Mouse (Mus musculus): ENCODE measurements around the gene Rbpj. TPM values are rescaled to one million over a fixed set of nuclear protein-coding genes. Genes with fewer than 3 reads are reported as not detected.
"Not testable (repeated sequence)": the region's sequence is repeated elsewhere in the genome, so short reads cannot be mapped to it uniquely, and the experiment has no call there.

Gene Rbpj
- polyA plus RNA-seq, 1 experiment from 2014 or later = 63.0 TPM

GRCm38 (mm10) chr5:53550329-53550728 is 84.4 kb downstream of the Rbpj start:
- not testable (repeated sequence) for H3K36me3 ChIP-seq (ENCODE audit: control insufficient read depth, insufficient read depth, low read length); H3K27ac ChIP-seq (ENCODE audit: low read depth, low read length); H3K4me3 ChIP-seq (ENCODE audit: low read depth, low read length); ATAC-seq (ENCODE audit: low FRiP score); DNase-seq (ENCODE audit: low spot score, missing footprints); H3K4me1 ChIP-seq (ENCODE audit: control insufficient read depth, insufficient read depth, low read length); H3K9ac ChIP-seq (ENCODE audit: low read length); H3K9me3 ChIP-seq (ENCODE audit: control insufficient read depth, low read length); H3K27me3 ChIP-seq (ENCODE audit: control insufficient read depth, insufficient read depth, low read length); H3K4me2 ChIP-seq
- WGBS = 100% methylated on average over 1 of the region's 1 CpGs

GRCm38 (mm10) chr5:53551394-53551793 is 85.4 kb downstream of the Rbpj start:
- ATAC-seq (ENCODE audit: low FRiP score) (no peak), DNase-seq (ENCODE audit: low spot score, missing footprints) (no peak)
- H3K9ac ChIP-seq (ENCODE audit: low read length) = no peak overlapping the region
- 82% methylated on average over 6 of the region's 6 CpGs for WGBS
- no peaks in the 10 kb centered on the region for H3K4me1 ChIP-seq (ENCODE audit: control insufficient read depth, insufficient read depth, low read length)
- H3K36me3 ChIP-seq (ENCODE audit: control insufficient read depth, insufficient read depth, low read length) = no peaks in the 10 kb centered on the region
- H3K9me3 ChIP-seq (ENCODE audit: control insufficient read depth, low read length) = no peaks in the 10 kb centered on the region
- H3K27me3 ChIP-seq (ENCODE audit: control insufficient read depth, insufficient read depth, low read length) = no peaks in the 10 kb centered on the region
- H3K4me2 ChIP-seq = no peak overlapping the region
- H3K4me3 ChIP-seq (ENCODE audit: low read depth, low read length) = no peak overlapping the region
- no peak overlapping the region for H3K27ac ChIP-seq (ENCODE audit: low read depth, low read length)

GRCm38 (mm10) chr5:53551910-53552309 is 86.0 kb downstream of the Rbpj start:
- Histone ChIP-seq H3K9me3 (ENCODE audit: control insufficient read depth, low read length) (no peaks in the 10 kb centered on the region), H3K27me3 (ENCODE audit: control insufficient read depth, insufficient read depth, low read length) (no peaks in the 10 kb centered on the region), H3K9ac (ENCODE audit: low read length) (no peak overlapping the region), H3K4me1 (ENCODE audit: control insufficient read depth, insufficient read depth, low read length) (no peaks in the 10 kb centered on the region), H3K27ac (ENCODE audit: low read depth, low read length) (no peak overlapping the region), H3K4me3 (ENCODE audit: low read depth, low read length) (no peak overlapping the region), H3K36me3 (ENCODE audit: control insufficient read depth, insufficient read depth, low read length) (no peaks in the 10 kb centered on the region), H3K4me2 (no peak overlapping the region)
- no peak for DNase-seq (ENCODE audit: low spot score, missing footprints)
- WGBS = 67% methylated on average over 4 of the region's 4 CpGs
- ATAC-seq (ENCODE audit: low FRiP score) = no peak

GRCm38 (mm10) chr5:53553281-53553680 is 87.3 kb downstream of the Rbpj start:
- ATAC-seq (ENCODE audit: low FRiP score) (no peak), DNase-seq (ENCODE audit: low spot score, missing footprints) (peak; percentile 68)
- H3K27ac ChIP-seq (ENCODE audit: low read depth, low read length) = no peak overlapping the region
- no peak overlapping the region for H3K4me2 ChIP-seq
- no peaks in the 10 kb centered on the region for H3K9me3 ChIP-seq (ENCODE audit: control insufficient read depth, low read length)
- H3K27me3 ChIP-seq (ENCODE audit: control insufficient read depth, insufficient read depth, low read length) = no peaks in the 10 kb centered on the region
- H3K4me1 ChIP-seq (ENCODE audit: control insufficient read depth, insufficient read depth, low read length) = no peaks in the 10 kb centered on the region
- no peak overlapping the region for H3K9ac ChIP-seq (ENCODE audit: low read length)
- H3K4me3 ChIP-seq (ENCODE audit: low read depth, low read length) = no peak overlapping the region
- no peaks in the 10 kb centered on the region for H3K36me3 ChIP-seq (ENCODE audit: control insufficient read depth, insufficient read depth, low read length)
- 88% methylated on average over 1 of the region's 1 CpGs for whole genome bisulfite sequencing

GRCm38 (mm10) chr5:53554180-53554579 is 88.2 kb downstream of the Rbpj start:
- no peak overlapping the region for H3K9ac ChIP-seq (ENCODE audit: low read length)
- H3K4me1 ChIP-seq (ENCODE audit: control insufficient read depth, insufficient read depth, low read length) = no peaks in the 10 kb centered on the region
- DNase-seq (ENCODE audit: low spot score, missing footprints) = no peak
- no peak overlapping the region for H3K4me2 ChIP-seq
- H3K27me3 ChIP-seq (ENCODE audit: control insufficient read depth, insufficient read depth, low read length) = no peaks in the 10 kb centered on the region
- no peaks in the 10 kb centered on the region for H3K9me3 ChIP-seq (ENCODE audit: control insufficient read depth, low read length)
- H3K36me3 ChIP-seq (ENCODE audit: control insufficient read depth, insufficient read depth, low read length) = no peaks in the 10 kb centered on the region
- no peak overlapping the region for H3K27ac ChIP-seq (ENCODE audit: low read depth, low read length)
- ATAC-seq (ENCODE audit: low FRiP score) = no peak
- H3K4me3 ChIP-seq (ENCODE audit: low read depth, low read length) = no peak overlapping the region
- 93% methylated on average over 8 of the region's 8 CpGs for WGBS

GRCm38 (mm10) chr5:53554926-53555325 is 89.0 kb downstream of the Rbpj start:
- no peak for DNase-seq (ENCODE audit: low spot score, missing footprints)
- no peak overlapping the region for H3K4me3 ChIP-seq (ENCODE audit: low read depth, low read length)
- H3K4me1 ChIP-seq (ENCODE audit: control insufficient read depth, insufficient read depth, low read length) = no peaks in the 10 kb centered on the region
- ATAC-seq (ENCODE audit: low FRiP score) = no peak
- H3K4me2 ChIP-seq = no peak overlapping the region
- H3K9ac ChIP-seq (ENCODE audit: low read length) = no peak overlapping the region
- no peaks in the 10 kb centered on the region for H3K36me3 ChIP-seq (ENCODE audit: control insufficient read depth, insufficient read depth, low read length)
- no peak overlapping the region for H3K27ac ChIP-seq (ENCODE audit: low read depth, low read length)
- no peaks in the 10 kb centered on the region for H3K9me3 ChIP-seq (ENCODE audit: control insufficient read depth, low read length)
- WGBS = 88% methylated on average over 4 of the region's 4 CpGs
- no peaks in the 10 kb centered on the region for H3K27me3 ChIP-seq (ENCODE audit: control insufficient read depth, insufficient read depth, low read length)

- Histone ChIP-seq H3K9ac (ENCODE audit: low read length) (no peak overlapping the region), H3K4me3 (ENCODE audit: low read depth, low read length) (no peak overlapping the region), H3K4me1 (ENCODE audit: control insufficient read depth, insufficient read depth, low read length) (no peaks in the 10 kb centered on the region), H3K9me3 (ENCODE audit: control insufficient read depth, low read length) (no peaks in the 10 kb centered on the region), H3K36me3 (ENCODE audit: control insufficient read depth, insufficient read depth, low read length) (no peaks in the 10 kb centered on the region), H3K27me3 (ENCODE audit: control insufficient read depth, insufficient read depth, low read length) (no peaks in the 10 kb centered on the region), H3K27ac (ENCODE audit: low read depth, low read length) (no peak overlapping the region), H3K4me2 (no peak overlapping the region)
- WGBS = 95% methylated on average over 8 of the region's 8 CpGs
- ATAC-seq (ENCODE audit: low FRiP score) = no peak
- DNase-seq (ENCODE audit: low spot score, missing footprints) = peak; percentile 17
Measured at GRCm38 (mm10) chr5:53555474-53555873, 89.5 kb downstream of the Rbpj start.

- no peak for ATAC-seq (ENCODE audit: low FRiP score)
- Histone ChIP-seq H3K4me1 (ENCODE audit: control insufficient read depth, insufficient read depth, low read length) (no peaks in the 10 kb centered on the region), H3K9ac (ENCODE audit: low read length) (no peak overlapping the region), H3K4me2 (no peak overlapping the region), H3K4me3 (ENCODE audit: low read depth, low read length) (no peak overlapping the region), H3K27ac (ENCODE audit: low read depth, low read length) (no peak overlapping the region), H3K36me3 (ENCODE audit: control insufficient read depth, insufficient read depth, low read length) (no peaks in the 10 kb centered on the region), H3K9me3 (ENCODE audit: control insufficient read depth, low read length) (no peaks in the 10 kb centered on the region), H3K27me3 (ENCODE audit: control insufficient read depth, insufficient read depth, low read length) (no peaks in the 10 kb centered on the region)
- WGBS = 94% methylated on average over 5 of the region's 5 CpGs
- DNase-seq (ENCODE audit: low spot score, missing footprints) = no peak
Measured at GRCm38 (mm10) chr5:53555929-53556328, 90.0 kb downstream of the Rbpj start.

- no peak for ATAC-seq (ENCODE audit: low FRiP score)
- Histone ChIP-seq H3K27ac (ENCODE audit: low read depth, low read length) (no peak overlapping the region), H3K27me3 (ENCODE audit: control insufficient read depth, insufficient read depth, low read length) (no peaks in the 10 kb centered on the region), H3K4me1 (ENCODE audit: control insufficient read depth, insufficient read depth, low read length) (no peaks in the 10 kb centered on the region), H3K36me3 (ENCODE audit: control insufficient read depth, insufficient read depth, low read length) (no peaks in the 10 kb centered on the region), H3K4me2 (no peak overlapping the region), H3K4me3 (ENCODE audit: low read depth, low read length) (no peak overlapping the region), H3K9ac (ENCODE audit: low read length) (no peak overlapping the region), H3K9me3 (ENCODE audit: control insufficient read depth, low read length) (no peaks in the 10 kb centered on the region)
- 92% methylated on average over 6 of the region's 6 CpGs for WGBS
- DNase-seq (ENCODE audit: low spot score, missing footprints) = no peak
Measured at GRCm38 (mm10) chr5:53557544-53558260, 91.8 kb downstream of the Rbpj start.

Measured in midbrain, embryonic 11.5 days (tissue).